In genomic region chr7:82336132-82336531, GRCm38 (mm10) we compare ENCODE assay signal across 9 mouse cellular contexts. TPM values are rescaled to one million over a fixed set of nuclear protein-coding genes. Genes with fewer than 3 reads are reported as not detected.
A peak's percentile ranks its signal among the peaks of the same experiment; 100 is the strongest.
DNase-seq lines count a peak whose midpoint lies in the region; ATAC-seq and TF ChIP-seq lines count a peak whose summit lies in the region.
"Had no signal": no experiment of that assay in that cellular context is flagged by ENCODE, and none has a peak within 500 bp of the region (broad histone marks: within the 10 kb centered on the region; RNA-seq: fewer than 3 reads in every experiment).

No protein-coding gene starts in this region.

- no peaks in the 10 kb centered on the region for H3K79me2 ChIP-seq in heart, adult 2 months (replicated peaks; ENCODE audit: control insufficient read depth, insufficient read depth, low read length)

- peak overlapping the region; percentile 44 for H3K4me3 ChIP-seq in liver, embryonic 11.5 days (ENCODE audit: low read depth, low read length)
- H3K4me3 ChIP-seq in liver, postnatal 0 days (ENCODE audit: low read depth, low read length): no peak overlapping the region
- H3K4me3 ChIP-seq in heart, adult 2 months: peak overlapping the region; percentile 60
- H3K4me3 ChIP-seq in neural tube, embryonic 12.5 days: peak overlapping the region; percentile 45

- no peaks in the 10 kb centered on the region for H3K36me3 ChIP-seq in liver, embryonic 11.5 days (ENCODE audit: control insufficient read depth, insufficient read depth, low read length)
- no peaks in the 10 kb centered on the region for H3K36me3 ChIP-seq in liver, postnatal 0 days (replicated peaks; ENCODE audit: insufficient read depth, low read length)
- no peaks in the 10 kb centered on the region for H3K36me3 ChIP-seq in heart, adult 2 months (ENCODE audit: control insufficient read depth, insufficient read depth, low read length)
- no peaks in the 10 kb centered on the region for H3K36me3 ChIP-seq in neural tube, embryonic 12.5 days

- peaks cover 50% of the 10 kb centered on the region for H3K27me3 ChIP-seq in liver, embryonic 11.5 days (replicated peaks; ENCODE audit: control insufficient read depth, insufficient read depth, low read length)
- H3K27me3 ChIP-seq in liver, postnatal 0 days (ENCODE audit: insufficient read depth, low read length): peaks cover 38% of the 10 kb centered on the region
- no peaks in the 10 kb centered on the region for H3K27me3 ChIP-seq in heart, adult 2 months (ENCODE audit: control insufficient read depth, insufficient read depth, low read length)
- peaks cover 43% of the 10 kb centered on the region for H3K27me3 ChIP-seq in neural tube, embryonic 12.5 days (replicated peaks)

- TF ChIP-seq POLR2A in heart, adult 2 months (IDR thresholded peaks at IDR 0.05; ENCODE audit: insufficient read depth, low read depth, low read length): no peak

- DNase-seq in liver, embryonic 11.5 days (ENCODE audit: low spot score): peak; percentile 35
- DNase-seq in liver, postnatal 0 days: no peak
- DNase-seq in embryo, embryonic 11.5 days (ENCODE audit: low read depth, low spot score): peak; percentile 46
- DNase-seq in heart, adult 2 months: peak; percentile 84
- DNase-seq in kidney, postnatal 10 days: peak; percentile 37
- no peak for DNase-seq in left cerebral cortex, postnatal 14 days (ENCODE audit: low spot score in 2 of 2)

- H3K4me2 ChIP-seq in liver, embryonic 11.5 days: peak overlapping the region; percentile 61
- no peak overlapping the region for H3K4me2 ChIP-seq in liver, postnatal 0 days (ENCODE audit: low read depth, low read length)
- peak overlapping the region; percentile 87 for H3K4me2 ChIP-seq in neural tube, embryonic 12.5 days (replicated peaks)

- no peak overlapping the region for H3K27ac ChIP-seq in liver, embryonic 11.5 days (ENCODE audit: low read depth, low read length)
- no peak overlapping the region for H3K27ac ChIP-seq in liver, postnatal 0 days (ENCODE audit: low read depth)
- peak overlapping the region; percentile 64 for H3K27ac ChIP-seq in heart, adult 2 months
- H3K27ac ChIP-seq in neural tube, embryonic 12.5 days: no peak overlapping the region
- H3K27ac ChIP-seq: liver, embryonic 14.5 days had no signal

- H3K9ac ChIP-seq in liver, embryonic 11.5 days (ENCODE audit: low read depth, low read length): no peak overlapping the region
- H3K9ac ChIP-seq in liver, postnatal 0 days (replicated peaks): no peak overlapping the region
- peak overlapping the region; percentile 71 for H3K9ac ChIP-seq in heart, adult 2 months (ENCODE audit: low read depth, low read length)
- peak overlapping the region; percentile 33; the same call in 1 of the 2 replicates for H3K9ac ChIP-seq in neural tube, embryonic 12.5 days
- H3K9ac ChIP-seq: liver, embryonic 14.5 days had no signal

- intact Hi-C loops in heart, adult 2 months (cut with DNase I): loop anchor here (2.0 to 5.0 kb wide), 3 partner anchors 43 to 166 kb away; no protein-coding TSS in a partner anchor
- intact Hi-C loops in left cerebral cortex, postnatal 14 days (cut with DNase I): no loop called here

- TF ChIP-seq EP300 in liver, postnatal 0 days (IDR thresholded peaks at IDR 0.05; ENCODE audit: low read depth): no peak
- TF ChIP-seq EP300 in heart, adult 2 months (IDR thresholded peaks at IDR 0.05; ENCODE audit: insufficient read depth, low read depth, low read length): no peak

- ATAC-seq in liver, embryonic 11.5 days (replicated peaks; ENCODE audit: low FRiP score): no peak
- ATAC-seq in liver, postnatal 0 days: no peak
- ATAC-seq in neural tube, embryonic 12.5 days (ENCODE audit: low FRiP score, low read depth): peak; percentile 41
- ATAC-seq in monocyte, adult 5-6 weeks (replicated peaks; ENCODE audit: insufficient number of reproducible peaks, low FRiP score, low TSS enrichment, poor library complexity, severe bottlenecking): no peak

- H3K4me1 ChIP-seq in liver, embryonic 11.5 days (replicated peaks; ENCODE audit: control insufficient read depth, insufficient read depth, low read length): no peaks in the 10 kb centered on the region
- no peaks in the 10 kb centered on the region for H3K4me1 ChIP-seq in liver, postnatal 0 days (ENCODE audit: insufficient read depth)
- peaks cover 3% of the 10 kb centered on the region for H3K4me1 ChIP-seq in heart, adult 2 months (ENCODE audit: control insufficient read depth, insufficient read depth, low read length)
- peaks cover 14% of the 10 kb centered on the region; the same call in 1 of the 2 replicates for H3K4me1 ChIP-seq in neural tube, embryonic 12.5 days

- H3K9me3 ChIP-seq in liver, embryonic 11.5 days (ENCODE audit: control insufficient read depth, low read length): no peaks in the 10 kb centered on the region
- H3K9me3 ChIP-seq in liver, postnatal 0 days (ENCODE audit: low read length): no peaks in the 10 kb centered on the region
- no peaks in the 10 kb centered on the region for H3K9me3 ChIP-seq in neural tube, embryonic 12.5 days

- 3% methylated on average over 34 of the region's 34 CpGs for WGBS in liver, embryonic 11.5 days
- WGBS in liver, postnatal 0 days (ENCODE audit: insufficient replicate concordance): 3% methylated on average over 34 of the region's 34 CpGs
- under 1% methylated on average over 34 of the region's 34 CpGs for WGBS in heart, adult 2 months
- WGBS in neural tube, embryonic 12.5 days: under 1% methylated on average over 34 of the region's 34 CpGs

- TF ChIP-seq CTCF in liver, postnatal 0 days (IDR thresholded peaks at IDR 0.05; ENCODE audit: low read depth): no peak
- peak; percentile 41 for TF ChIP-seq CTCF in heart, adult 2 months (IDR thresholded peaks at IDR 0.05)

RNA-seq across cellular contexts. Expression of gene Adamtsl3, which starts 0.6 kb away (rescaled TPM):
- 0.35 and 0.37 TPM in 2 replicates for polyA plus RNA-seq in liver, embryonic 11.5 days (2014; fragmentation: Nextera tagmentation; extraction: Ambion mirVana)
- 0.02 and 0.09 TPM in 2 replicates for polyA plus RNA-seq in liver, postnatal 0 days (2015; fragmentation: Nextera tagmentation; extraction: Ambion mirVana)
- total RNA-seq in heart, adult 2 months (2021): 1 to 10 TPM; 6.2 to 9.2 TPM
- polyA plus RNA-seq in heart, adult 2 months (2012; rRNA removed): 2.0 and 4.4 TPM in 2 replicates
- 0.40 and 0.63 TPM in 2 replicates for polyA plus RNA-seq in neural tube, embryonic 12.5 days (2016; fragmentation: Nextera tagmentation; extraction: Ambion mirVana)
- total RNA-seq in monocyte, adult 5-6 weeks (2017): not detected in 3 replicates
- 1 to 10 TPM; 2.0 to 2.3 TPM for total RNA-seq in left cerebral cortex, postnatal 14 days (2021)

Comparison
In these comparisons a context has a peak if more than half of its experiments do, and no peak if none do; other contexts are left out.
1. DNase-seq: peak in liver, embryonic 11.5 days (single experiment), embryo, embryonic 11.5 days (single experiment), heart, adult 2 months (2 of 2) and kidney, postnatal 10 days (single experiment); none in liver, postnatal 0 days (single experiment) and left cerebral cortex, postnatal 14 days (0 of 2).
2. H3K9ac ChIP-seq: peak in heart, adult 2 months (single experiment) and neural tube, embryonic 12.5 days (single experiment); none in liver, embryonic 11.5 days (single experiment) and liver, postnatal 0 days (single experiment).